Mouse (Mus musculus) urinary bladder, postnatal 14 days (tissue): ENCODE measurements around the gene Fos.
"Not testable (repeated sequence)": the region's sequence is repeated elsewhere in the genome, so short reads cannot be mapped to it uniquely, and the experiment has no call there.

Experiments
- DNase-seq: peaks from one replicate; pipeline ENCODE4 v3.0.0; 2021; ENCODE audit warnings: low spot score

The Fos gene

DNA sequence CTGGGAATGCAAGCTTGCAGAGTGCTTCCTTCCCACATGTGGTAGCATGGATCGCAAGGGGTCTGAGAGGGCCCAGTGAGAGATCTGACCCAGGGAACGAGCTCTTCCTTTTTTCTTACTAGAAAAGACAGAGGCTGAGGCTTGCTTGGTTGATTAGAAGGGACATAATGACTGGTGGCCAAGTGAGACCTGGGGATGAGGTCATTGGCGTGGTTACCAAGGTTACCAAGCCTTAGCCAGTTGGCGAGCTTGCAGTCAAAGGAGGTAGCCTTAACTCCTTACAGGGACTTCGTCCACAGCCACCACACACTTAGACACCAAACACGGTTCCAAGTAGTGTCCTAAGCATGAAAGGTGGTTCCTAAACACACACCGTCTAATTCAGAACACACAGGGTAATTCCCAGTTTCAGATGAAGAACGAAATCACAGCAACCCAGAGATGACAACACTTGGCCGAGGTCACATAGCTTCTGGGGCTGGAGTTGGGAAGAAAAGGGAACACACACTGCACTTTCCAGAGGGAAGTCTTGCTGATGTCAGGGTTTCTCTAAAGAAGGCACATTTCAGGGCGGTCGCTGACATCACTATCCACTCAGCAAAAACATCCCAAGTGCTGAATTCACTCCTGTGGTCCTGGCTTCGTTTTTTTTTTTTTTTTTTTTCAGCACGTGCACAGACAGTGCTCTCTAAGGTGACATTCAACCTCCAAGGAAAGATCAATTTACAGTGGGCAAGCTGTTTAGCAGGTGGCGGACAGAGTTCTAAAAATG is 49.9 kb downstream of the Fos start:
- no peak for DNase-seq

GRCm38 (mm10) chr12:85524193-85524858 is 50.6 kb downstream of the Fos start:
- DNase-seq = no peak

DNA sequence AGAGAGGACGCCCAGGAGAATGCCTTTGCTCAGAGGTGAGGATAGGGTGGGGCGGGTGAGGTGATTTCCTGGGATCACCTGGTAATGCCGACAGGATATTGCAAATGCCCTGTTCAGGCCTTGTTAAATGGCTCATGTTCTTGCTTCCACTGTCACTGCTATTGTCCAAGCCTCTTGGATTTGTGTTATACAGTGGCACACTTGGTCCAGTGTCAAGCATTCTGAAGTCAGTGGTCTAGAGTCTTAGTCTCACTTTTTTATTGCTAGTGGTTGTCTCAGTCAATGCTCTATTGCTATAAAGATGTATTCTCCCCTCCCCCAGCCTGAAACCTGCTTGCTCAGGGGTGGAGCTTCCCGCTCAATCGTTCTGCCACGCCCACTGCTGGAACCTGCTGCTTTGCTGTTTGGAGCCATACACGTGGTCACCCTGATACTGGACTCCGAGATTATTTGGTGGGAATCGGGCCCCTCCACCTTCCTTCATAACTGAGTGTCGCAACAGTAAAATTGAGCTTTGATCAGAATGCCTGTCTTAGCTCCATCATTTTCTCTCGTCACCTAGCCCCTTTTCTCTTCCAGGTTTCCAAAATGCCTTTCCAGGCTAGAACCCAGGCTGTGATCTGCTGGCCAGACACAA is 51.3 kb downstream of the Fos start:
- DNase-seq = not testable (repeated sequence)
